Mouse (Mus musculus) lung, adult 2 months (tissue): ENCODE results near the gene Epb41l4b.

Experiments used
- CTCF ChIP-seq: fragments of 200-500 bp; IDR thresholded peaks from 2 replicates; pipeline ENCODE4 v1.5.1; 2011; ENCODE audit warnings: mild to moderate bottlenecking, low read length, control low read depth; ENCODE audit not compliant: insufficient read depth
- POLR2A ChIP-seq: fragments of 200-500 bp; IDR thresholded peaks from 2 replicates; pipeline ENCODE4 v1.6.1; 2011; ENCODE audit warnings: low read depth, mild to moderate bottlenecking, control low read depth, low read length, borderline replicate concordance; ENCODE audit errors: extremely low read depth

- TF ChIP-seq CTCF (no peak), POLR2A (no peak)
Measured at GRCm38 (mm10) chr4:57135431-57135830, 7.8 kb downstream of the Epb41l4b start.
